ENCODE assay signal across 20 mouse cellular contexts in the genomic region with DNA sequence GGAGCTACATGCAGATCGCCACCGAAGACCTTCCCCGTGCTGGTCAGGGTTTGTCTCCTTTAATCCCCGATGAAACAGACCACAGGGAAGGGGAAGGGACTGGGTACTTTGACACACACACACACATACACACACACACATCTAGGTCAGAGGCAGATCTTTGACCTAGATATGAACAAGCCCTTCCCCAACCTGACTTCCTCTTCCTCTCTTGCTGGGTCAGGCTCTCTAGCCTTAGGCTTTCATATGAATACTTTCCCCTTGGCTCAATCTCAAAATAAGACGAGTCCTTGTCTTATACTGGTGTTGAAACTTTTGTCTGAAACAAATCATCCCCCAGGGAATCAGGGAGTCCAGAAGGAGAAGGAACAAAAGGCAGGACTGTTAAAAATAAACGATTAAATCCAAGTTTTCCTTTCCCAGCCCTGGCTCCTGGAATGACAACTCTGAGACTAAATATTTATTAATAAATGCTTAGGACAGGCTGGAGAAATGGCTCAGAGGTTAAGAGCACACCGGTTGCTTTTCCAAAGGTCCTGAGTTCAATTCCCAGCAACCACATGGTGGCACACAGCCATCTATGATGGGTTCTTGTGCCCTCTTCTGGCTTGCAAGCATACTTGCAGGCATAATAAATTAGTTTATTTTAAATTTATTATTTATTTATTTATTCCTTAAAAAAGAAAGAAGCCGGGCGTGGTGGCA. TPM values are rescaled to one million over a fixed set of nuclear protein-coding genes. Genes with fewer than 3 reads are reported as not detected.
DNase-seq lines count a peak whose midpoint lies in the region; TF ChIP-seq lines count a peak whose summit lies in the region.
"Had no signal": no experiment of that assay in that cellular context is flagged by ENCODE, and none has a peak within 500 bp of the region (broad histone marks: within the 10 kb centered on the region; RNA-seq: fewer than 3 reads in every experiment).

No protein-coding gene starts in this region.

- no peaks in the 10 kb centered on the region for H3K27me3 ChIP-seq in heart, adult 2 months (ENCODE audit: control insufficient read depth, insufficient read depth, low read length)
- no peaks in the 10 kb centered on the region for H3K27me3 ChIP-seq in heart, embryonic 10.5 days (ENCODE audit: insufficient read depth, poor library complexity, severe bottlenecking)
- peaks cover 7% of the 10 kb centered on the region; the same call in 1 of the 2 replicates for H3K27me3 ChIP-seq in forebrain, embryonic 10.5 days (ENCODE audit: poor library complexity, severe bottlenecking)
- H3K27me3 ChIP-seq: limb, embryonic 15.5 days had no signal

- TF ChIP-seq EP300 in heart, adult 2 months (IDR thresholded peaks at IDR 0.05; ENCODE audit: insufficient read depth, low read depth, low read length) = 0 out of 2 replicates have a peak, but pooled peaks have one; percentile 23

- H3K9me3 ChIP-seq in heart, embryonic 10.5 days = no peaks in the 10 kb centered on the region
- no peaks in the 10 kb centered on the region for H3K9me3 ChIP-seq in forebrain, embryonic 10.5 days
- H3K9me3 ChIP-seq: limb, embryonic 15.5 days; midbrain, embryonic 10.5 days had no signal

- intact Hi-C loops in heart, adult 2 months (cut with DNase I) = loop anchor here (1.0 to 10.0 kb wide), 3 partner anchors 22 to 322 kb away; no protein-coding TSS in a partner anchor

- WGBS in heart, adult 2 months = 45% methylated on average over 9 of the region's 9 CpGs
- WGBS in heart, embryonic 10.5 days = 72% methylated on average over 9 of the region's 9 CpGs
- WGBS in lung, adult 2 months = 51% methylated on average over 9 of the region's 9 CpGs
- 91% methylated on average over 9 of the region's 9 CpGs for WGBS in forebrain, embryonic 10.5 days

- no peaks in the 10 kb centered on the region for H3K79me2 ChIP-seq in heart, adult 2 months (replicated peaks; ENCODE audit: control insufficient read depth, insufficient read depth, low read length)

- no peak for DNase-seq in heart, adult 2 months
- DNase-seq in heart, embryonic 10.5 days (ENCODE audit: low spot score) = no peak
- DNase-seq in lung, postnatal 36 days = peak; percentile 46
- DNase-seq in lung, adult 2 months = no peak
- DNase-seq in gonadal fat pad, adult 2 months (ENCODE audit: low read depth) = peak; percentile 36
- peak; percentile 46 for DNase-seq in thymus, postnatal 25 days
- no peak for DNase-seq in forebrain, embryonic 10.5 days (ENCODE audit: extremely low spot score, low spot score)
- DNase-seq in cerebellum, adult 9-10 months = no peak
- DNase-seq: B cell, adult 2 months; cerebellum, postnatal 36 days; kidney, adult 18-20 months; layer of hippocampus, postnatal 36 days; right cerebral cortex, postnatal 25 days had no signal

- no peaks in the 10 kb centered on the region for H3K36me3 ChIP-seq in heart, adult 2 months (ENCODE audit: control insufficient read depth, insufficient read depth, low read length)
- H3K36me3 ChIP-seq in heart, embryonic 10.5 days = no peaks in the 10 kb centered on the region
- no peaks in the 10 kb centered on the region for H3K36me3 ChIP-seq in forebrain, embryonic 10.5 days (replicated peaks)
- H3K36me3 ChIP-seq: limb, embryonic 15.5 days; midbrain, embryonic 10.5 days had no signal

- H3K27ac ChIP-seq in heart, adult 2 months = peak overlapping the region; percentile 72
- no peak overlapping the region for H3K27ac ChIP-seq in heart, embryonic 10.5 days
- no peak overlapping the region for H3K27ac ChIP-seq in forebrain, embryonic 10.5 days
- H3K27ac ChIP-seq: limb, embryonic 15.5 days; midbrain, embryonic 10.5 days had no signal

- H3K9ac ChIP-seq in heart, adult 2 months (ENCODE audit: low read depth, low read length) = no peak overlapping the region
- H3K9ac ChIP-seq: limb, embryonic 15.5 days had no signal

- TF ChIP-seq CTCF in heart, adult 2 months (IDR thresholded peaks at IDR 0.05) = peak; percentile 57
- no peak for TF ChIP-seq CTCF in lung, adult 2 months (IDR thresholded peaks at IDR 0.05; ENCODE audit: insufficient read depth, low read length)

- no peak overlapping the region for H3K4me3 ChIP-seq in heart, adult 2 months
- no peak overlapping the region for H3K4me3 ChIP-seq in heart, embryonic 10.5 days
- no peak overlapping the region for H3K4me3 ChIP-seq in lung, adult 2 months (replicated peaks; ENCODE audit: extremely low read depth, low read depth, low read length)
- no peak overlapping the region for H3K4me3 ChIP-seq in forebrain, embryonic 10.5 days
- H3K4me3 ChIP-seq: limb, embryonic 15.5 days; midbrain, embryonic 10.5 days had no signal

- H3K4me1 ChIP-seq in heart, adult 2 months (ENCODE audit: control insufficient read depth, insufficient read depth, low read length) = peaks cover 8% of the 10 kb centered on the region
- peaks cover 6% of the 10 kb centered on the region; the same call in 1 of the 2 replicates for H3K4me1 ChIP-seq in heart, embryonic 10.5 days
- peaks cover 3% of the 10 kb centered on the region for H3K4me1 ChIP-seq in lung, adult 2 months (ENCODE audit: control insufficient read depth, insufficient read depth, low read length)
- peaks cover 13% of the 10 kb centered on the region for H3K4me1 ChIP-seq in forebrain, embryonic 10.5 days

- TF ChIP-seq POLR2A in heart, adult 2 months (IDR thresholded peaks at IDR 0.05; ENCODE audit: insufficient read depth, low read depth, low read length) = no peak
- TF ChIP-seq POLR2A in lung, adult 2 months (IDR thresholded peaks at IDR 0.05; ENCODE audit: borderline replicate concordance, extremely low read depth, low read depth, low read length) = no peak

RNA-seq across cellular contexts. Expression of a gene that starts 14.2 kb away (rescaled TPM):
- total RNA-seq in heart, adult 2 months (2021) = not detected
- not detected in 2 replicates for polyA plus RNA-seq in heart, adult 2 months (2012; rRNA removed)
- not detected in 2 replicates for polyA plus RNA-seq in heart, embryonic 10.5 days (2016; fragmentation: Nextera tagmentation; extraction: Ambion mirVana)
- 0.12 and 0.13 TPM in 2 replicates for polyA plus RNA-seq in lung, adult 2 months (2012; rRNA removed)
- polyA plus RNA-seq in gonadal fat pad, adult 2 months (2012; rRNA removed) = not detected in 2 replicates
- polyA plus RNA-seq in forebrain, embryonic 10.5 days (2016; fragmentation: Nextera tagmentation; extraction: Ambion mirVana) = not detected in 2 replicates
- total RNA-seq: gastrocnemius, adult 18-20 months; heart, postnatal 25 days; layer of hippocampus, postnatal 36 days had no signal
- polyA plus RNA-seq: brain, embryonic 14.5 days; limb, embryonic 15.5 days; midbrain, embryonic 10.5 days; neural tube, embryonic 14.5 days; stomach, embryonic 14.5 days had no signal

RNA-seq across cellular contexts. Expression of a gene that starts 23.9 kb away (rescaled TPM):
- not detected for total RNA-seq in heart, adult 2 months (2021)
- 0.45 TPM in 1 of 2 replicates, not detected in the other for polyA plus RNA-seq in heart, adult 2 months (2012; rRNA removed)
- not detected in 2 replicates for polyA plus RNA-seq in heart, embryonic 10.5 days (2016; fragmentation: Nextera tagmentation; extraction: Ambion mirVana)
- 0.39 TPM in 1 of 2 replicates, not detected in the other for polyA plus RNA-seq in lung, adult 2 months (2012; rRNA removed)
- polyA plus RNA-seq in gonadal fat pad, adult 2 months (2012; rRNA removed) = 0.15 and 0.24 TPM in 2 replicates
- polyA plus RNA-seq in forebrain, embryonic 10.5 days (2016; fragmentation: Nextera tagmentation; extraction: Ambion mirVana) = 0.49 TPM in 1 of 2 replicates, not detected in the other
- total RNA-seq: gastrocnemius, adult 18-20 months; heart, postnatal 25 days; layer of hippocampus, postnatal 36 days had no signal
- polyA plus RNA-seq: brain, embryonic 14.5 days; neural tube, embryonic 14.5 days; stomach, embryonic 14.5 days had no signal

RNA-seq across cellular contexts. Expression of a gene that starts 27.7 kb away (rescaled TPM):
- 10 to 100 TPM; 74.5 to 86.0 TPM for total RNA-seq in heart, adult 2 months (2021)
- polyA plus RNA-seq in heart, adult 2 months (2012; rRNA removed) = 37.0 and 50.2 TPM in 2 replicates
- 91.7 and 127 TPM in 2 replicates for polyA plus RNA-seq in heart, embryonic 10.5 days (2016; fragmentation: Nextera tagmentation; extraction: Ambion mirVana)
- 26.7 and 32.1 TPM in 2 replicates for polyA plus RNA-seq in lung, adult 2 months (2012; rRNA removed)
- 38.4 and 41.0 TPM in 2 replicates for polyA plus RNA-seq in gonadal fat pad, adult 2 months (2012; rRNA removed)
- 144 and 145 TPM in 2 replicates for polyA plus RNA-seq in forebrain, embryonic 10.5 days (2016; fragmentation: Nextera tagmentation; extraction: Ambion mirVana)

RNA-seq across cellular contexts. Expression of a gene that starts 36.7 kb away (rescaled TPM):
- total RNA-seq in heart, adult 2 months (2021) = not detected
- polyA plus RNA-seq in heart, adult 2 months (2012; rRNA removed) = not detected in 2 replicates
- polyA plus RNA-seq in heart, embryonic 10.5 days (2016; fragmentation: Nextera tagmentation; extraction: Ambion mirVana) = not detected in 2 replicates
- polyA plus RNA-seq in lung, adult 2 months (2012; rRNA removed) = 0.03 and 0.05 TPM in 2 replicates
- not detected in 2 replicates for polyA plus RNA-seq in gonadal fat pad, adult 2 months (2012; rRNA removed)
- polyA plus RNA-seq in forebrain, embryonic 10.5 days (2016; fragmentation: Nextera tagmentation; extraction: Ambion mirVana) = not detected in 2 replicates
- total RNA-seq: gastrocnemius, adult 18-20 months; heart, postnatal 25 days; layer of hippocampus, postnatal 36 days had no signal
- polyA plus RNA-seq: brain, embryonic 14.5 days; limb, embryonic 15.5 days; midbrain, embryonic 10.5 days; neural tube, embryonic 14.5 days; stomach, embryonic 14.5 days had no signal

RNA-seq across cellular contexts. Expression of a gene that starts 54.0 kb away (rescaled TPM):
- not detected for total RNA-seq in heart, adult 2 months (2021)
- polyA plus RNA-seq in heart, adult 2 months (2012; rRNA removed) = not detected in 2 replicates
- polyA plus RNA-seq in heart, embryonic 10.5 days (2016; fragmentation: Nextera tagmentation; extraction: Ambion mirVana) = not detected in 2 replicates
- polyA plus RNA-seq in lung, adult 2 months (2012; rRNA removed) = not detected in 2 replicates
- polyA plus RNA-seq in gonadal fat pad, adult 2 months (2012; rRNA removed) = not detected in 2 replicates
- not detected in 2 replicates for polyA plus RNA-seq in forebrain, embryonic 10.5 days (2016; fragmentation: Nextera tagmentation; extraction: Ambion mirVana)
- total RNA-seq: gastrocnemius, adult 18-20 months; heart, postnatal 25 days; layer of hippocampus, postnatal 36 days had no signal
- polyA plus RNA-seq: brain, embryonic 14.5 days; limb, embryonic 15.5 days; midbrain, embryonic 10.5 days; neural tube, embryonic 14.5 days; stomach, embryonic 14.5 days had no signal

Comparison
In these comparisons a context has a peak if more than half of its experiments do, and no peak if none do; other contexts are left out.
1. DNase-seq: peak in lung, postnatal 36 days (single experiment), gonadal fat pad, adult 2 months (single experiment) and thymus, postnatal 25 days (single experiment); none in heart, adult 2 months (0 of 2), heart, embryonic 10.5 days (single experiment), lung, adult 2 months (single experiment), forebrain, embryonic 10.5 days (single experiment) and cerebellum, adult 9-10 months (single experiment).